Mouse (Mus musculus) ovary, postnatal 36 days (tissue): Measurements from ENCODE around the gene Cd24a.

Experiments used
- DNase-seq: peaks from one replicate; pipeline ENCODE4 v3.0.0; 2022; ENCODE audit warnings: low spot score, mixed read lengths

Cd24a gene

DNA sequence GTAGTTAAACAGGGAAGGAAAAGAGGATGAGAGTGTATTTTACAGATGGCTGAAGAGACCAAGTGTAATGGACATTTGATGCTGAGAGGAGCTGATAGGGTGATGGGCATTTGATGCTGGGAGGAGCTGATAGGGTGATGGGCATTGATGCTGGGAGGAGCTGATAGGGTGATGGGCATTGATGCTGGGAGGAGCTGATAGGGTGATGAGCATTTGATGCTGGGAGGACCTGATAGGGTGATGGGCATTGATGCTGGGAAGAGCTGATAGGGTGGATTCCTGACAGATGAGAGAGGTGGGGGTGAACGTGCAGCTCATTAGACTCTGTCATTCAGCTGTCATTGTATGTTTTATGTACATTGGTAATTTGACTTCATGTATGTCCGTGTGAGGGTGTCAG lies 47.5 kb downstream of the Cd24a start:
- no peak for DNase-seq

DNA sequence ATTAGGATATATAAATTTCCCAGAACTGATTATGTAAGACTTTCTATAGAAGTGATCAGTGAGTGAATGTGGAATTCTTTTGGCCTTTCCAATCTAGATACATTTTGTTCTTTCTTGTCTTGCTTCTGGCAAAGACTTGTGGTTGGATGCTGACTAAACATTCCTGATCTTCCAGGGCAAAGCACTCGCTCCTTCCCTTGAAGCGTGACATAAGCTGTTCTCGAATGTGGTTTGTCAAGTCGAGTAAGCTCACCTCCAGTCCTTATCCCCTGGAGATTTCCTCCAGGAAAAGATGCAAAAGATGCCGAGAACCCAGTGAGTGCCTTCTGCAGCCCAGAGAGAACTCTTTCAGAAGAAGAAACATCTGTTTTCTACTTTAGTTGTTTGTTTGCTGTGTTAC lies 51.1 kb downstream of the Cd24a start:
- no peak for DNase-seq

- no peak for DNase-seq
Observed at GRCm38 (mm10) chr10:43629857-43630256, 51.8 kb downstream of the Cd24a start.

- no peak for DNase-seq
Observed at GRCm38 (mm10) chr10:43630634-43631033, 52.5 kb downstream of the Cd24a start.

GRCm38 (mm10) chr10:43631049-43631448 lies 53.0 kb downstream of the Cd24a start:
- DNase-seq: no peak

DNA sequence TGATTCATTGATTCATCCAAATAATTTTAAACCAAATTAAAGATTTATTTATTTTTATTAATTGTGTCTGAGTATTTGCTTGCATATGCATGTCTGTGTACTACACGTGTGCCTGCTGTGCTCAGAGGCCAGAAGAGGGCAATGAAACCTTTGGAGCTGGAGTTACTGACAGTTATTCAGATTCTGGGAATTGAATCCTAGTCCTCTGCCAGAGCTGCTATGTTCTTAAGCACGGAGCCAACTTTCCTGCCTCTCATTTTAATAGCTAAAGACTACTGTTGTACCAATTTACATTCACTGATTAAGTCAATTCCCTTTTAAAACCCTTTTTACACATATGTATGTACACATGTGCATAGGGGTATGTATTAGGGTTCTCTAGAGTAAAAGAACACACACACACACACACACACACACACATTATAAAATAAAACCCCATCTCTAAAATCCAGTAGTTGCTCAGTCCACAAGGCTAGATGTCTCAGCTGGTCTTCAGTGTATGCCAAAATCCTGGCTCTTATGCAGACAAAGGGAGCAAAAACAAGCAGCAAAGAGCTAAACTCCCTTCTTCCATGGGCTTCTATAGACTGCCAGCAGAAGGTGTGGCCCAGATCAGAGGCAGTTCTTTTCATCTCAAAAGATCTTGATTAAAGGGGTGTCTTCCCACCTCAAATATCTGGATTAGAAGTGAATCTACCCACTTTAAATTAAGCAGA lies 53.7 kb downstream of the Cd24a start:
- no peak for DNase-seq

DNA sequence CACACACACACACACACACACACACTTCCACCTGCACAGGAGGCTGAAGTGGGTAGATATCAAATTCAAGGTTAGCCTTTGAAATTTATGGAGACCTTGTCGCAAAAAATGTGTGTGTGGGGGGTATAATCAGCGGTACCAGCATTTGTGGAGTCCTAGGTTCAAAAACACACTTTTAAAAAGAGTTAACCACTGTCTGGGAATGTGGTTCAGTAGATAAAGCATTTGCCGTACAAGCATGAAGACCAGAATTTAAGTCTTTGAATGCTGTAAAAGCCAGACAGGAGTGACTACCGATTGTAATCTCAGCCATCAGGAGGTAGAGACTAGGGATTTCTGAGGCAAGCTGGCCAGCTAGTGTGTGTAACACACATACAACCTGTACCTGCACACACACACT lies 55.0 kb downstream of the Cd24a start:
- no peak for DNase-seq
